Mouse (Mus musculus): Measurements from ENCODE around the gene Cyp4v3.

GRCm38 (mm10) chr8:45324151-45324550, 8.9 kb downstream of the Cyp4v3 start:
- TF ChIP-seq CTCF (IDR thresholded peaks at IDR 0.05 in 2 of 3, conservative IDR thresholded peaks at IDR 0.05 in 1 of 3; ENCODE audit: control insufficient read depth in 1 of 3, insufficient read depth in 1 of 3, low read depth in 2 of 3, low read length in 3 of 3, poor library complexity in 1 of 3, severe bottlenecking in 1 of 3) = no peak
- no peak for TF ChIP-seq POLR2A (IDR thresholded peaks at IDR 0.05; ENCODE audit: control insufficient read depth in 1 of 2, insufficient read depth in 1 of 2, low read depth in 1 of 2, low read length in 2 of 2, poor library complexity in 1 of 2)
- TF ChIP-seq EP300 (IDR thresholded peaks at IDR 0.05; ENCODE audit: low read depth in 1 of 2, low read length in 2 of 2) = no peak
- TF ChIP-seq NELFE (IDR thresholded peaks at IDR 0.05; ENCODE audit: low read depth, low read length) = no peak

All from MEL (cell line).